Mouse (Mus musculus): ENCODE results near the gene Hbp1. TPM values are rescaled to one million over a fixed set of nuclear protein-coding genes. Genes with fewer than 3 reads are reported as not detected.

Hbp1 gene
- total RNA-seq (2021) = 10 to 100 TPM; 51.5 to 73.9 TPM
- long read RNA-seq, experiment 1, transcript Hbp1-202 (11 exons, 3,142 nt) = major isoform, 32 of 48 reads
- long read RNA-seq, experiment 1, partial matches to known transcripts = 6 of 48 reads
- long read RNA-seq, experiment 1, other reads (novel, unspliced or antisense) = 9 of 48 reads
- long read RNA-seq, experiment 2, transcript Hbp1-202 (11 exons, 3,142 nt) = major isoform, 104 of 158 reads
- long read RNA-seq, experiment 2, partial matches to known transcripts = 40 of 158 reads
- long read RNA-seq, experiment 2, other reads (novel, unspliced or antisense) = 10 of 158 reads

- peak; percentile 86 to 89 for DNase-seq (ENCODE audit: low spot score in 2 of 2)
These were observed at the start of gene Hbp1 for GRCm38 (mm10) chr12:31949759-31950658. Hbp1 (minus strand) TSS chr12:31950535.

DNA sequence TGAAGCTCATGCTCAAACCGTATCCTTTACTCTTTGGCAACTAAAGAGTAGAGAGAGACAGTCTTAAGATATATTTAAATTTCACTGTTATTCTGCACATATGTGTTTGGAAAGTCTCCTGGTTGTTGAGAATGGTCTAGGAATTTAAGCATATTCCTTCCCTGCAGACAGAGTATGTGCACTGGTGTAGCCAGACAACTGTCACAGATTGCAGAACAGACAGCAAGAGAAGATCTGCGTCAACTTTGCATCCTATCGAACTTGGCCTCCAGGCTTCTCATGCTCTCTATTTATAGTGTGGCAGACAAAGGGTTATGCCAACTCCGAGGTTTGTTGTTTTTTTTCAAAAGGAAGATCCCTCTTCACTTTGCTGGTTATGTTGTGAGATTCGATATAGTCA is 48.4 kb upstream of the Hbp1 start:
- no peak for DNase-seq (ENCODE audit: low spot score in 2 of 2)

GRCm38 (mm10) chr12:31997328-31997878 is 47.1 kb upstream of the Hbp1 start:
- no peak for DNase-seq (ENCODE audit: low spot score in 2 of 2)

- DNase-seq (ENCODE audit: low spot score in 2 of 2) = no peak
These were observed 46.5 kb upstream of the Hbp1 start for GRCm38 (mm10) chr12:31996877-31997276.

DNA sequence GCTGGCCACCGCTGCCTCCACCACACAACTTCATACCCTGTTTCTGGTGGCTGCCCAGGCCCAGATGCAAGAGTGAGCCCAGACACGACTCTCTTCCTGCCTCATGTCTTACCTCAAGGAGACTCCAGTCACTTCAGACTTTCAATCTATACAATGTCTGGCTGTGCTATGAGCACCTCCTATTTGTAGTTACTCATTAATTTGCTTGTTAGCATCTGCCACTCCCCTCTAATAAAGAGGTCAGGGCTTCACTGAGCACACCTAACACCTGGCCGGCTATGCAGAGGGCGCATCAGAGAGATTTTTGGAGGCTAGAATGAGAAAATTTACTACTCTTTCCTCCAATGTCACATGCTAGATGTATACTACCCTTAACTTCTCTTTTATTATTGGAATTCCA is 40.2 kb upstream of the Hbp1 start:
- DNase-seq (ENCODE audit: low spot score in 2 of 2) = no peak

DNA sequence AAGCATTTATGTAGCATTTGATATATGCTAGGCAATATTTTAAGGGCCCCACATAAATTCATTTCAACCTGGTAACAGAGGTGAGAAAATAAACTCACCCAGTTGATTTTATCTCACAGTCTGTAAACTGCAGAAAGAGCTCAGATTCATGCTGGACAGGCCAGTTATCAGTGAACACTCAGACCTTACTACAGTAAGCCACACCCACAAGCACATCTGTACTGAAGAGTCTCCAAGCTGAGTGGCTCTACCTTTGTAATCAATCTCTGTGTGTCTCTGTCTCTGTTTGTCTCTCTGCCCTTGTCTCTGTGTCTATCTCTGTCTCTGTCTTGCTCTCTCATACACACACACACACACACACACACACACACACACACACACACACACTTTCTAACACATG is 39.4 kb upstream of the Hbp1 start:
- DNase-seq (ENCODE audit: low spot score in 2 of 2) = no peak

- no peak for DNase-seq (ENCODE audit: low spot score in 2 of 2)
These were observed 36.1 kb upstream of the Hbp1 start for GRCm38 (mm10) chr12:31986463-31986862.

- no peak for DNase-seq (ENCODE audit: low spot score in 2 of 2)
These were observed 35.4 kb upstream of the Hbp1 start for GRCm38 (mm10) chr12:31985738-31986137.

GRCm38 (mm10) chr12:31984664-31985063 is 34.3 kb upstream of the Hbp1 start:
- no peak for DNase-seq (ENCODE audit: low spot score in 2 of 2)

DNA sequence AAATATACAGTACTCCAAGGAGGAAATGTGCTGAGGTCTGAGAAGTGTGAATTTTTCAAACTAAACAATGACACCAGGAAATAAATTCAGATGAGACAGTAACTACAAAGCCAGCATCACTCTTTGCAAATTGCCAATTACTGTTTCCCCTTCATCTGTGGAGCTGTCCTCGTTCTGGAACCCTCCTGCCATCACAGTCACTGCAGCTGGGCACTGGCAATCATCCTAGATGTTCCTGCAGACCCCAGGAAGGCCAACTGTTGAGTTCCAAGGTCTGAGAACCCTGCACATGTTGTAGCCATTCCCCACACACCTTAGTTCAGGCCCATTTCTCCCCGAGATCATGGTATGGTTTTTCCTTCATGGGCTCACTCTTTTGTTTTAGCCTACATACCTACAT is 33.9 kb upstream of the Hbp1 start:
- no peak for DNase-seq (ENCODE audit: low spot score in 2 of 2)

- DNase-seq (ENCODE audit: low spot score in 2 of 2) = no peak
These were observed 33.4 kb upstream of the Hbp1 start for GRCm38 (mm10) chr12:31983769-31984168.

GRCm38 (mm10) chr12:31983238-31983637 is 32.9 kb upstream of the Hbp1 start:
- no peak for DNase-seq (ENCODE audit: low spot score in 2 of 2)

GRCm38 (mm10) chr12:31977613-31978195 is 27.4 kb upstream of the Hbp1 start:
- no peak for DNase-seq (ENCODE audit: low spot score in 2 of 2)

DNA sequence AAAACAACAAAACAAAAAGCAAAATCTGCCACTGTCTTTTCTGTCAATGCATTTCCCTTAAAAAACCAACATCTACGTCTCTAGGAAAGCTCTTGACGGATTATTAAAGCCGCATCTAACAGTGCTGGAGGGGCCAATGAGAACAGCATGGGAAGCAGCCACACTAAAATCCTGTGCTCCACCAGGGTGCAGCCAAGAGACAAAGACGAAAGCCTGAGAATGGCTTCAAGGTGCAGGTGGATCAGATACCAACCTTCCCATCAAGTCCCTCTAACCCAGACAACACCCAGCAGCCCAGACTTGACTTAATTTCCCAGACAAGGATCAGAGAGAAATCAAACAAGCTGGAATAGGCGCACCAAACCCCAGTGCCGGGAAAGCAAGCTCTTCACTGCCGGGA is 26.2 kb upstream of the Hbp1 start:
- no peak for DNase-seq (ENCODE audit: low spot score in 2 of 2)

DNA sequence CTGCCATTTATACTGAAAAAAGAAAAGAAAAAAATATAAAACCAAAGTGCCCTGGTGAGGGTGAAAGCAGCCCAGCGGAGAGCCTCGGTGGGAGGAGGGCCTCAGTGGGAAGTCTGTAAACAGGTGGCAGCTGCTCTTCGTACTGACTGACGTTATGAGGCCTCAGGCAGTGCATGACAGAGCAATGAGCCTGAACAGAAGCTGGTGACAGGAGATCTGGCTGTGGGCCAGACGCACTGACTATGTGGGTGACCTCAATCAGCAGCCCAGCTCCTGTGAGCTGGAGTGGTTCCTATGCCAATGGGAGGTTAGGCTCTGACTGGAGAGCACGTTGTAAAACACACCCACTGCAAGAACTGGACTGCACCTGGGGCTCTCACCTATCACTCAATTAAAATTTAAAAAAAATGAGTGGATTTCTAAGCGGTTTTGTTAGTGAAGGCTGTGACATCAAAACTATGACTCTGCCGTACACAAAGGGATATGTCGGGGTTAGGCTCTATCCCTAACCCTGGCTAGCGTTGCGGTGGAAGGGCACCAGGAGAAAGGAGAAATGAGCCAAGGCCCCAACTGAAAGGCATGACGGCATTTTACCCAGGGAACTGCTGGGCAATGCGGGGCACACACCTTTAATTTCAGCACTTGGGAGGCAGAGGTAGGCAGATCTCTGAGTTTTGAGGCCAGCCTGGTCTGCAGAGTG is 23.3 kb upstream of the Hbp1 start:
- peak; percentile 72 to 76 for DNase-seq (ENCODE audit: low spot score in 2 of 2)

DNA sequence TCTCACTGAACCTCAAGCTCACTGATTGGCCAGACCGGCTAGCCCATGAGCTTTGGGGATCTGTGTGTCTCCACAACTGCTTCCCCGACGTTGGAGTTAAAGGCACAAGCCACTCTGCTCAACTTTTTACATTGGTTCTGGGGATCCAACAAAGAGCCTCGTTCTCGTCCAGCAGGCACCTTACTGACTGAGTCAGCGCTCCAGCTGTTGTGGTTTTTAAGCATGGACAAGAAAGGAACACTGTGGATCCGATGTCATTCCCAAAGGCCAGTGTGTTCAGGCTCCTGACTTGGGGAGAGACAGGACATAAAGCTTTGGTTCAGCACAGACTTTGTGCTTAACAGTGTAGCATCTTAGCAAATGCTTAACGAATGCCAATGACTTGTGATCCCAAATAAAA is 21.2 kb upstream of the Hbp1 start:
- DNase-seq (ENCODE audit: low spot score in 2 of 2) = no peak

DNA sequence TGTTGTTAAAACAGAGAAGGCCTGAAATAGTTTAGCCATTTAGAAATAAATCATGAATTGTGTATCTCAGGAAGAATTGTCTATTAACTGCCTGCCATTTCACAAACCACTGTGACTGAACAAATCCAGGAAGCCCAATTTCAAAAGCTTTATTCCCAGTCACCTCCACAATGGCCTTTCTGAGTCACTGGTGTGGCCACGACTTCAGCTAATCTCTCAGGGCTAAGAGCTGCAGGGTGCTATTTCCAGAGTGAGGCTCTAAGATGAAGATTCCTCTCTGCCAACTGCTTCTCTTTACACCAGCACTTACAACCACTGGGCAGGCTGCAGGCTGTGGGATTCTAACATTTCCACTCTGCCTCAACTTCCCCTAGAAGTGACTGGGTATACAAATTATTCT is 18.8 kb upstream of the Hbp1 start:
- DNase-seq (ENCODE audit: low spot score in 2 of 2) = no peak

DNA sequence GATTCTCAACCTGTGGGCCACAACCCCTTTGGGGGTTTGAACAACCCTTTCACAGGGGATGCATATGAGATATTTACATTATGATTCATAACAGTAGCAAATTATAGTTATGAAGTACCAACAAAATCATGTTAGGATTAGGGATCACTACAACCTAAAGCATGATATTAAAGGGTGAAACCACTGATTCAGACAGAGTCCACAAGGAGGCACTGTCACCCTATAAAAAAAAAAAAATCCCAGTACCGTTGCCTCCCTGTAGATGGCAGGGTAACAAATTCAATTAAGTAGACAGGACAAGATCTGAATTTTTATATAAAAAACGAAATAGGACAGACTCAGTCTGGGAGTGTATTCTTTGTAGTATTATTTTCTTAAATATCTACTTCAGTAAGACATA is 17.2 kb upstream of the Hbp1 start:
- no peak for DNase-seq (ENCODE audit: low spot score in 2 of 2)

DNA sequence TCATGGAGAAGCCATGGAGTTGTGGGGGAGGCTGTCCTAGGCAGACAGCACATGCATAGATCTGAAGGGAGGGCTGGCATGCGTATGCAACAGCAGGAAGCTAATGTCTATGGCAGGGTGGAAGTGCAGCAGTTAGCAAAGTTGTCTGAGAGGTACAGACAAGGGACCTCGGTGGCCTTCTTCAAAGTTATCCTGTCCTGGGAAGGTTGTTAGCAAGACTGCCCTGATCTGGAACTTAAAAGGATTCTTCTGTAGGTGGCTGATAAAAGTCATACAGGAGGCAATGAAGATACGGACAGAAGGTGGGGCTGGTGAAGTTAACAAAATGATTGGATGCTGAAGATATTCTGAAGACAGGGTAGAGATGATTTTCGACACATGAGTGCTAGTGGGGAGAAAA is 16.1 kb upstream of the Hbp1 start:
- DNase-seq (ENCODE audit: low spot score in 2 of 2) = no peak

- DNase-seq (ENCODE audit: low spot score in 2 of 2) = no peak
These were observed 15.3 kb upstream of the Hbp1 start for GRCm38 (mm10) chr12:31965517-31966212.

- no peak for DNase-seq (ENCODE audit: low spot score in 2 of 2)
These were observed 13.7 kb upstream of the Hbp1 start for GRCm38 (mm10) chr12:31964074-31964473.

Measured in adrenal gland, adult 18-20 months (tissue).